Mouse (Mus musculus) ES-E14 (cell line): ENCODE data around the gene Magel2. TPM values are rescaled to one million over a fixed set of nuclear protein-coding genes. Genes with fewer than 3 reads are reported as not detected.

Source experiments
- DNase-seq: peaks from one replicate; pipeline ENCODE4 v3.0.0-alpha.2; 2013; ENCODE audit warnings: low read depth, low spot score
- H3K27ac ChIP-seq: 2 replicates; pipeline ENCODE4 v1.5.1; 2012; ENCODE audit warnings: low read depth, mild to moderate bottlenecking, low read length, moderate library complexity, mixed read lengths; ENCODE audit not compliant: poor library complexity, insufficient read depth, severe bottlenecking
- H3K36me3 ChIP-seq: 2 replicates; pipeline ENCODE4 v1.6.1; 2012; ENCODE audit warnings: mild to moderate bottlenecking, low read length, moderate library complexity, mixed read lengths; ENCODE audit not compliant: control insufficient read depth, poor library complexity, insufficient read depth, severe bottlenecking
- H3K4me1 ChIP-seq, 2 experiments: fragments of 150-350 bp in 1 of 2; sonication (generic) in 1 of 2; 2 replicates each; pipeline ENCODE4 v1.6.1; 2012; ENCODE audit warnings: low read length in 2 of 2, mild to moderate bottlenecking in 1 of 2, mixed read lengths in 1 of 2; ENCODE audit not compliant: control insufficient read depth in 2 of 2, insufficient read depth in 2 of 2, poor library complexity in 1 of 2
- H3K4me3 ChIP-seq, 2 experiments: fragments of 150-350 bp in 1 of 2; sonication (generic) in 1 of 2; 2 replicates each; pipeline ENCODE4 v1.5.1; 2012; ENCODE audit warnings: low read length in 2 of 2, low read depth in 1 of 2, mild to moderate bottlenecking in 1 of 2, mixed read lengths in 1 of 2; ENCODE audit not compliant: insufficient read depth in 1 of 2, poor library complexity in 1 of 2, severe bottlenecking in 1 of 2
- H3K9ac ChIP-seq: 2 replicates; pipeline ENCODE4 v1.6.1; 2012; ENCODE audit warnings: low read depth, mild to moderate bottlenecking, low read length, mixed read lengths; ENCODE audit not compliant: poor library complexity, insufficient read depth, severe bottlenecking
- H3K9me3 ChIP-seq: fragments of 150-350 bp; sonication (generic); 2 replicates; pipeline ENCODE4 v1.6.1; 2012; ENCODE audit warnings: low read depth, mild to moderate bottlenecking, low read length; ENCODE audit not compliant: control insufficient read depth, insufficient read depth
- CHD2 ChIP-seq: IDR thresholded peaks from 2 replicates; pipeline ENCODE4 v1.6.1; 2014; ENCODE audit warnings: mild to moderate bottlenecking, low read depth, low read length, inconsistent platforms
- HCFC1 ChIP-seq: IDR thresholded peaks from 2 replicates; pipeline ENCODE4 v1.6.1; 2012; ENCODE audit warnings: low read length, inconsistent platforms, borderline replicate concordance; ENCODE audit not compliant: insufficient read depth
- MAFK ChIP-seq: IDR thresholded peaks from 2 replicates; pipeline ENCODE4 v1.6.1; 2014; ENCODE audit warnings: mild to moderate bottlenecking, low read depth, low read length, inconsistent platforms; ENCODE audit not compliant: insufficient read depth
- ZC3H11A ChIP-seq: IDR thresholded peaks from 2 replicates; pipeline ENCODE4 v1.6.1; 2012; ENCODE audit warnings: low read depth, mild to moderate bottlenecking, inconsistent platforms, low read length, borderline replicate concordance
- ZNF384 ChIP-seq: IDR thresholded peaks from 2 replicates; pipeline ENCODE4 v1.6.1; 2012; ENCODE audit warnings: low read depth, low read length, inconsistent platforms
- in situ Hi-C, 2 experiments: fragments of 600-800 bp; cut with MboI; formaldehyde crosslinking; loops; one replicate each; pipeline ENCODE4 v1.15.1; 2025; ENCODE audit warnings: low sequenced_read_pairs in 2 of 2, inconsistent platforms in 1 of 2; ENCODE audit not compliant: unreplicated experiment in 2 of 2
- total RNA-seq: library from RNA; depleted of rRNA; stranded (reverse); fragments of 300-350 nt; gene quantifications from 2 replicates; pipeline ENCODE4 v1.2.3, GENCODE M21; 2012

Magel2 gene
- total RNA-seq, 1 experiment: 1.9 TPM

- DNase-seq: no peak
- no peaks in the 10 kb centered on the region for H3K9me3 ChIP-seq
- H3K4me3 ChIP-seq: peak overlapping the region; percentile 56 to 65
- H3K36me3 ChIP-seq: no peaks in the 10 kb centered on the region
- TF ChIP-seq HCFC1 (no peak), ZC3H11A (no peak), MAFK (no peak), CHD2 (peak; percentile 68; the same call in 1 of the 2 replicates)
- no peak overlapping the region for H3K27ac ChIP-seq
- peak overlapping the region; percentile 52 for H3K9ac ChIP-seq
- in situ Hi-C loops: no loop called here
- no peaks in the 10 kb centered on the region for H3K4me1 ChIP-seq
Observed at GRCm38 (mm10) chr7:62406573-62407050, 29.8 kb downstream of the Magel2 start.

DNA sequence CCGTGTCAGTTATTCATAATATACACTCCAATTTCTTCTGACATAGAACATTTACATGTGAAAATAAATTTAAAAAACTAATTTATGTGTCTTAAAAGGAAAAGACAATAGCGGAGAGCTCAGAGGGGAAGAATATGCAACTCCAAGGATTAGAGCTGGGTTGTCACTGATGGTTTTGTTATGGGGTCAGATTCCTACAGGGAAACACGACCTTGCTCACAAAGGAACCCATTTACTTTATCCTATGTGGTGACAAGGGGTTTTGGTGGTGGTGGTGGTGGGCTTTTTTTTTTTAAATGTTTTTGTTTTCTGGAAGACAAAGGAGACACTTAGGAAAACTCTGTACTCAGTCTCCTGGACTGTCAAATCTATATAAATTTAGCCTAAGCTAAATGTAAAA is 31.0 kb downstream of the Magel2 start:
- DNase-seq: no peak
- H3K9ac ChIP-seq: no peak overlapping the region
- no peaks in the 10 kb centered on the region for H3K4me1 ChIP-seq
- in situ Hi-C loops: no loop called here
- H3K27ac ChIP-seq: no peak overlapping the region
- no peaks in the 10 kb centered on the region for H3K36me3 ChIP-seq
- TF ChIP-seq ZNF384 (no peak), MAFK (no peak), CHD2 (no peak), ZC3H11A (no peak), HCFC1 (no peak)
- no peaks in the 10 kb centered on the region for H3K9me3 ChIP-seq
- no peak overlapping the region for H3K4me3 ChIP-seq

DNA sequence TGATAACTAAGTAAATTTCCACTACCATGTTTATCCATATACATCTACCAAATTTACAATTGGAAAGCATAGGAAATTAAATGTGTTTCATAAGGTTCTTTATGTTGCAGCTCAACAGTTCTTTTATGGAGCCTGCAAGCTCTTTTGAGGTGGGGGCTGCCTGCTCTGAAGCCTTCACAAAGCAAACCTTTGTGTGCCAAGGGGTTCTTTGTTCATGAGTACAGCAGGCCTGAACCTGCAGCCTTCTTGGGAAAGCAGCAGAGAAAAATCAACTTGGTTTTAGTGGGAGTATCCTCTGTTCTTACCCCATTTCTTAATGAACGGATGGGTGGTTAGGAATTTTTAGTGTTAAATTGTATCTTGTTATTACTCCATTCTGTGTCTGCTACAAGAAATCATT is 38.4 kb downstream of the Magel2 start:
- H3K9ac ChIP-seq: no peak overlapping the region
- no peak overlapping the region for H3K27ac ChIP-seq
- TF ChIP-seq CHD2: no peak
- H3K9me3 ChIP-seq: no peaks in the 10 kb centered on the region
- peaks cover 0 to 7% of the 10 kb centered on the region in 2 experiments; a peak in 1 of 4 replicates for H3K4me1 ChIP-seq
- in situ Hi-C loops: no loop called here
- H3K4me3 ChIP-seq: no peak overlapping the region
- H3K36me3 ChIP-seq: no peaks in the 10 kb centered on the region
- DNase-seq: no peak

- no peak overlapping the region for H3K9ac ChIP-seq
- in situ Hi-C loops: no loop called here
- H3K27ac ChIP-seq: no peak overlapping the region
- no peaks in the 10 kb centered on the region for H3K9me3 ChIP-seq
- H3K4me3 ChIP-seq: no peak overlapping the region
- H3K4me1 ChIP-seq: peaks cover 0 to 7% of the 10 kb centered on the region in 2 experiments; a peak in 1 of 4 replicates
- TF ChIP-seq CHD2: no peak
- no peak for TF ChIP-seq HCFC1
- TF ChIP-seq ZC3H11A: no peak
- TF ChIP-seq MAFK: no peak
- no peak for TF ChIP-seq ZNF384
- H3K36me3 ChIP-seq: no peaks in the 10 kb centered on the region
- no peak for DNase-seq
Observed at GRCm38 (mm10) chr7:62416173-62416572, 39.4 kb downstream of the Magel2 start.

DNA sequence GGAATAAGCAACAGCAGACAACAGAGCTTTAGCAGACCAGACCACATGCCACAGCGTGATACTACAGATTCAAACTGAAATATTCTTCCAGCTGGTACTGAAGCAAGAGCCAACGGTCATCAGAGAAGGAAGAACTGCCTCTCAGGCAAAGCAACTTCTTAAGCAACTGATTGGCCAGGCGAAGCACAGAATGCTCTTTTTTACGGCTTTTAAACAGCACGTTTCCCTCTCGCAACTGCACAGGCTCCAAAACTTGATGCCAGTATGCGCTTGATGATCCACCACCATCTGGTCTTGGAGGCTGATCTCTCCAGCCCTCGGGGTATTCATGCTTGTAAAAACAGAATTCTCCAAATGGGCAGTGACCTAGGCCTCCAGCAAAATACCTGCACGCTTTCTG is 41.5 kb downstream of the Magel2 start:
- peak overlapping the region; percentile 94; the same call in 1 of the 2 replicates for H3K9ac ChIP-seq
- H3K9me3 ChIP-seq: no peaks in the 10 kb centered on the region
- peak overlapping the region in 1 of 2 experiments; percentile 96; a peak in 2 of 4 replicates for H3K4me3 ChIP-seq
- peaks cover 0 to 7% of the 10 kb centered on the region in 2 experiments; a peak in 1 of 4 replicates for H3K4me1 ChIP-seq
- DNase-seq: no peak
- no peak overlapping the region for H3K27ac ChIP-seq
- in situ Hi-C loops: no loop called here
- no peaks in the 10 kb centered on the region for H3K36me3 ChIP-seq
- TF ChIP-seq ZNF384 (no peak), HCFC1 (no peak), MAFK (no peak), ZC3H11A (no peak), CHD2 (no peak)
